Mouse (Mus musculus) gastrocnemius, postnatal 25 days (tissue): ENCODE measurements around the gene Kdm5a. TPM values are rescaled to one million over a fixed set of nuclear protein-coding genes. Genes with fewer than 3 reads are reported as not detected.
A peak's percentile ranks its signal among the peaks of the same experiment; 100 is the strongest.

Source experiments
- DNase-seq: peaks from one replicate; pipeline ENCODE4 v3.0.0; 2022
- long read RNA-seq, 2 experiments: library from polyadenylated mRNA; stranded (forward); transcript quantifications; one replicate each; pipeline ENCODE4 v2.0.0; 2021
- total RNA-seq, 2 experiments: library from RNA; stranded (reverse); gene quantifications; 1 replicate in 1 of 2; 2 replicates in 1 of 2; pipeline ENCODE4 v1.2.3; 2021

Gene Kdm5a
- 10 to 100 TPM; 18.4 to 19.1 TPM for total RNA-seq
- long read RNA-seq, experiment 1, partial matches to known transcripts, result 0 of 6 reads
- long read RNA-seq, experiment 1, other reads (novel, unspliced or antisense), result 6 of 6 reads
- long read RNA-seq, experiment 2, partial matches to known transcripts, result 1 of 5 reads
- long read RNA-seq, experiment 2, other reads (novel, unspliced or antisense), result 4 of 5 reads

GRCm38 (mm10) chr6:120363688-120364522 is at the start of gene Kdm5a, which contains the start of gene Ccdc77:
Kdm5a (plus strand) TSS chr6:120364124.
Ccdc77 (minus strand) TSS chr6:120364374.
- peak; percentile 90 for DNase-seq

GRCm38 (mm10) chr6:120318303-120318940 is 45.5 kb upstream of the Kdm5a start:
- DNase-seq, result no peak

GRCm38 (mm10) chr6:120319129-120319528 is 44.8 kb upstream of the Kdm5a start:
- no peak for DNase-seq

- no peak for DNase-seq
These were observed 43.6 kb upstream of the Kdm5a start for GRCm38 (mm10) chr6:120320369-120320768.

- DNase-seq, result no peak
These were observed 39.5 kb upstream of the Kdm5a start for GRCm38 (mm10) chr6:120324295-120324927.

GRCm38 (mm10) chr6:120332351-120332750 is 31.6 kb upstream of the Kdm5a start:
- DNase-seq, result no peak

GRCm38 (mm10) chr6:120343992-120344391 is 19.9 kb upstream of the Kdm5a start:
- DNase-seq, result no peak

GRCm38 (mm10) chr6:120349018-120349417 is 14.9 kb upstream of the Kdm5a start:
- DNase-seq, result no peak

- no peak for DNase-seq
These were observed 7.4 kb upstream of the Kdm5a start for GRCm38 (mm10) chr6:120356478-120356877.

GRCm38 (mm10) chr6:120356951-120357945 is 6.7 kb upstream of the Kdm5a start:
- peak; percentile 85 for DNase-seq

- no peak for DNase-seq
These were observed 1.8 kb upstream of the Kdm5a start for GRCm38 (mm10) chr6:120362124-120362523.

- no peak for DNase-seq
These were observed 893 bp upstream of the Kdm5a start for GRCm38 (mm10) chr6:120362774-120363687.

GRCm38 (mm10) chr6:120364523-120364905 is 590 bp downstream of the Kdm5a start:
- no peak for DNase-seq

- no peak for DNase-seq
These were observed 1.1 kb downstream of the Kdm5a start for GRCm38 (mm10) chr6:120365051-120365450.

GRCm38 (mm10) chr6:120376736-120377135 is 12.8 kb downstream of the Kdm5a start:
- no peak for DNase-seq

GRCm38 (mm10) chr6:120390054-120390453 is 26.1 kb downstream of the Kdm5a start:
- DNase-seq, result no peak

- no peak for DNase-seq
These were observed 28.9 kb downstream of the Kdm5a start for GRCm38 (mm10) chr6:120392811-120393210.

- DNase-seq, result no peak
These were observed 31.9 kb downstream of the Kdm5a start for GRCm38 (mm10) chr6:120395622-120396345.

GRCm38 (mm10) chr6:120403936-120404335 is 40.0 kb downstream of the Kdm5a start:
- DNase-seq, result no peak
